Mouse (Mus musculus) MEL (cell line): ENCODE data around the gene Dusp27. TPM values are rescaled to one million over a fixed set of nuclear protein-coding genes. Genes with fewer than 3 reads are reported as not detected.

Experiments used
- DNase-seq: peaks from one replicate; pipeline ENCODE4 v3.0.0; 2011; ENCODE audit warnings: low read depth, low spot score
- H3K27ac ChIP-seq: 2 replicates; pipeline ENCODE4 v1.5.1; 2012; ENCODE audit warnings: low read depth, mild to moderate bottlenecking, control low read depth, low read length, moderate library complexity; ENCODE audit not compliant: control insufficient read depth
- H3K27me3 ChIP-seq, 2 experiments: fragments of 150-350 bp in 1 of 2; sonication (generic) in 1 of 2; 2 replicates each; pipeline ENCODE4 v1.6.1; 2012; ENCODE audit warnings: low read length in 2 of 2, mild to moderate bottlenecking in 2 of 2, improper control_type of control experiment in 1 of 2, moderate library complexity in 1 of 2; ENCODE audit not compliant: insufficient read depth in 2 of 2, control insufficient read depth in 1 of 2
- H3K36me3 ChIP-seq, 2 experiments: 2 replicates each; pipeline ENCODE4 v1.6.1; 2012 to 2014; ENCODE audit warnings: low read length in 2 of 2, improper control_type of control experiment in 1 of 2, inconsistent platforms in 1 of 2, mild to moderate bottlenecking in 1 of 2; ENCODE audit not compliant: insufficient read depth in 2 of 2, control insufficient read depth in 1 of 2
- H3K4me1 ChIP-seq, 2 experiments: fragments of 150-350 bp in 1 of 2; sonication (generic) in 1 of 2; 2 replicates each; pipeline ENCODE4 v1.6.1; 2012; ENCODE audit warnings: low read length in 2 of 2, improper control_type of control experiment in 1 of 2, mild to moderate bottlenecking in 1 of 2; ENCODE audit not compliant: insufficient read depth in 2 of 2, control insufficient read depth in 1 of 2
- H3K4me3 ChIP-seq, 2 experiments: fragments of 150-350 bp in 1 of 2; sonication (generic) in 1 of 2; 2 replicates each; pipeline ENCODE4 v1.5.1; 2012; ENCODE audit warnings: low read depth in 2 of 2, low read length in 2 of 2, mild to moderate bottlenecking in 2 of 2, moderate library complexity in 2 of 2, control low read depth in 1 of 2, improper control_type of control experiment in 1 of 2; ENCODE audit not compliant: control insufficient read depth in 1 of 2, insufficient read depth in 1 of 2
- H3K79me2 ChIP-seq: 2 replicates; pipeline ENCODE4 v1.6.1; 2012; ENCODE audit warnings: mild to moderate bottlenecking, low read length, moderate library complexity; ENCODE audit not compliant: control insufficient read depth, poor library complexity, insufficient read depth
- H3K9ac ChIP-seq: 2 replicates; pipeline ENCODE4 v1.6.1; 2012; ENCODE audit warnings: low read depth, mild to moderate bottlenecking, control low read depth, low read length, moderate library complexity; ENCODE audit not compliant: control insufficient read depth, poor library complexity, severe bottlenecking
- H3K9me3 ChIP-seq: fragments of 150-350 bp; sonication (generic); replicated peaks from 2 replicates; pipeline ENCODE4 v1.6.1; 2012; ENCODE audit warnings: mild to moderate bottlenecking, low read length, improper control_type of control experiment, moderate library complexity; ENCODE audit not compliant: insufficient read depth
- CHD1 ChIP-seq: IDR thresholded peaks from 2 replicates; pipeline ENCODE4 v1.6.1; 2012; ENCODE audit warnings: low read depth, mild to moderate bottlenecking, inconsistent platforms, low read length, improper control_type of control experiment
- CHD2 ChIP-seq: IDR thresholded peaks from 2 replicates; pipeline ENCODE4 v1.6.1; 2011; ENCODE audit warnings: low read length, improper control_type of control experiment
- CTCF ChIP-seq, 3 experiments: IDR thresholded peaks in 2 of 3; conservative IDR thresholded peaks in 1 of 3; 2 replicates each; pipeline ENCODE4 v1.5.1; 2011 to 2012; ENCODE audit warnings: low read length in 3 of 3, low read depth in 2 of 3, mild to moderate bottlenecking in 2 of 3, improper control_type of control experiment in 1 of 3, inconsistent platforms in 1 of 3, mixed read lengths in 1 of 3, moderate library complexity in 1 of 3; ENCODE audit not compliant: control insufficient read depth in 1 of 3, insufficient read depth in 1 of 3, poor library complexity in 1 of 3, severe bottlenecking in 1 of 3
- ELF1 ChIP-seq: IDR thresholded peaks from 2 replicates; pipeline ENCODE4 v1.6.1; 2014; ENCODE audit warnings: low read depth, mild to moderate bottlenecking, inconsistent platforms, low read length, improper control_type of control experiment, moderate library complexity
- EP300 ChIP-seq, 2 experiments: IDR thresholded peaks; 2 replicates each; pipeline ENCODE4 v1.6.1; 2011; ENCODE audit warnings: improper control_type of control experiment in 2 of 2, low read length in 2 of 2, low read depth in 1 of 2, mild to moderate bottlenecking in 1 of 2
- HCFC1 ChIP-seq: IDR thresholded peaks from 2 replicates; pipeline ENCODE4 v1.6.1; 2012; ENCODE audit warnings: low read depth, mild to moderate bottlenecking, inconsistent platforms, low read length, improper control_type of control experiment, moderate library complexity
- MAFK ChIP-seq: IDR thresholded peaks from 2 replicates; pipeline ENCODE4 v1.6.1; 2011; ENCODE audit warnings: low read depth, mild to moderate bottlenecking, low read length, improper control_type of control experiment, borderline replicate concordance
- MAZ ChIP-seq: IDR thresholded peaks from 2 replicates; pipeline ENCODE4 v1.6.1; 2012; ENCODE audit warnings: low read depth, mild to moderate bottlenecking, inconsistent platforms, low read length, improper control_type of control experiment
- MXI1 ChIP-seq: IDR thresholded peaks from 2 replicates; pipeline ENCODE4 v1.6.1; 2011; ENCODE audit warnings: mild to moderate bottlenecking, low read depth, low read length, improper control_type of control experiment
- POLR2A ChIP-seq, 2 experiments: IDR thresholded peaks; 2 replicates each; pipeline ENCODE4 v1.6.1; 2011 to 2012; ENCODE audit warnings: low read length in 2 of 2, mild to moderate bottlenecking in 2 of 2, control low read depth in 1 of 2, improper control_type of control experiment in 1 of 2, low read depth in 1 of 2, moderate library complexity in 1 of 2; ENCODE audit not compliant: control insufficient read depth in 1 of 2, insufficient read depth in 1 of 2, poor library complexity in 1 of 2
- POLR2AphosphoS5 ChIP-seq: IDR thresholded peaks from 2 replicates; pipeline ENCODE4 v1.6.1; 2012; ENCODE audit warnings: low read depth, borderline replicate concordance, mild to moderate bottlenecking, inconsistent platforms, low read length, moderate library complexity, mixed read lengths
- RAD21 ChIP-seq: IDR thresholded peaks from 2 replicates; pipeline ENCODE4 v1.6.1; 2011; ENCODE audit warnings: mild to moderate bottlenecking, low read depth, low read length, improper control_type of control experiment
- SMC3 ChIP-seq: IDR thresholded peaks from 2 replicates; pipeline ENCODE4 v1.6.1; 2011; ENCODE audit warnings: low read depth, low read length, improper control_type of control experiment
- TBP ChIP-seq: IDR thresholded peaks from 2 replicates; pipeline ENCODE4 v1.8.0; 2011; ENCODE audit warnings: low read depth, low read length, improper control_type of control experiment
- UBTF ChIP-seq: IDR thresholded peaks from 2 replicates; pipeline ENCODE4 v1.6.1; 2012; ENCODE audit warnings: low read depth, mild to moderate bottlenecking, inconsistent platforms, low read length, improper control_type of control experiment, moderate library complexity, borderline replicate concordance; ENCODE audit not compliant: insufficient read depth
- USF1 ChIP-seq: IDR thresholded peaks from 2 replicates; pipeline ENCODE4 v1.6.1; 2014; ENCODE audit warnings: low read depth, mild to moderate bottlenecking, inconsistent platforms, low read length, improper control_type of control experiment, moderate library complexity
- USF2 ChIP-seq, 2 experiments: IDR thresholded peaks; 2 replicates each; pipeline ENCODE4 v1.6.1; 2011 to 2012; ENCODE audit warnings: improper control_type of control experiment in 2 of 2, low read length in 2 of 2, borderline replicate concordance in 1 of 2, inconsistent platforms in 1 of 2, low read depth in 1 of 2, mild to moderate bottlenecking in 1 of 2; ENCODE audit not compliant: insufficient read depth in 1 of 2
- ZC3H11A ChIP-seq: IDR thresholded peaks from 2 replicates; pipeline ENCODE4 v1.6.1; 2012; ENCODE audit warnings: low read depth, mild to moderate bottlenecking, inconsistent platforms, low read length, improper control_type of control experiment
- ZKSCAN1 ChIP-seq: IDR thresholded peaks from 2 replicates; pipeline ENCODE4 v1.6.1; 2012; ENCODE audit warnings: low read depth, mild to moderate bottlenecking, inconsistent platforms, low read length, improper control_type of control experiment, moderate library complexity
- ZNF384 ChIP-seq: IDR thresholded peaks from 2 replicates; pipeline ENCODE4 v1.6.1; 2012; ENCODE audit warnings: low read depth, mild to moderate bottlenecking, inconsistent platforms, low read length, improper control_type of control experiment
- polyA plus RNA-seq, 2 experiments: library from polyadenylated mRNA; stranded (reverse) in 1 of 2; unstranded in 1 of 2; fragments of >175 nt in 1 of 2; fragments of >200 nt in 1 of 2; gene quantifications; 2 replicates each; pipeline versions ENCODE4 v1.2.1 to v1.2.4; 2012; ENCODE audit warnings: low replicate concordance in 2 of 2, low read depth in 1 of 2; ENCODE audit not compliant: insufficient read length in 2 of 2, insufficient read depth in 1 of 2, missing spikeins in 1 of 2
- total RNA-seq: library from RNA; depleted of rRNA; stranded (reverse); fragments of 300-350 nt; gene quantifications from 2 replicates; pipeline ENCODE4 v1.2.3, GENCODE M21; 2012

The Dusp27 gene
- total and polyA plus RNA-seq, 3 experiments = not detected

- H3K36me3 ChIP-seq = no peaks in the 10 kb centered on the region
- TF ChIP-seq CTCF (IDR thresholded peaks at IDR 0.05 in 2 of 3, conservative IDR thresholded peaks at IDR 0.05 in 1 of 3; ENCODE audit: control insufficient read depth in 1 of 3, insufficient read depth in 1 of 3, low read depth in 2 of 3, low read length in 3 of 3, poor library complexity in 1 of 3, severe bottlenecking in 1 of 3) (peak; percentile 84 to 87 (median 84)), MAFK (no peak), SMC3 (peak; percentile 78), RAD21 (peak; percentile 85), ZC3H11A (peak; percentile 57)
- DNase-seq = peak; percentile 62
- no peak overlapping the region for H3K9ac ChIP-seq
- H3K27ac ChIP-seq = no peak overlapping the region
- H3K79me2 ChIP-seq = no peaks in the 10 kb centered on the region
- peaks cover 0 to 1% of the 10 kb centered on the region in 2 experiments; a peak in 1 of 4 replicates for H3K27me3 ChIP-seq
- no peaks in the 10 kb centered on the region for H3K9me3 ChIP-seq
- H3K4me3 ChIP-seq = no peak overlapping the region
- H3K4me1 ChIP-seq = no peaks in the 10 kb centered on the region
These were observed 33.1 kb upstream of the Dusp27 start for GRCm38 (mm10) chr1:166160569-166161445.

- H3K27me3 ChIP-seq = peaks cover 0 to 1% of the 10 kb centered on the region in 2 experiments; a peak in 2 of 4 replicates
- no peaks in the 10 kb centered on the region for H3K9me3 ChIP-seq
These were observed 32.4 kb upstream of the Dusp27 start for GRCm38 (mm10) chr1:166160111-166160510.

DNA sequence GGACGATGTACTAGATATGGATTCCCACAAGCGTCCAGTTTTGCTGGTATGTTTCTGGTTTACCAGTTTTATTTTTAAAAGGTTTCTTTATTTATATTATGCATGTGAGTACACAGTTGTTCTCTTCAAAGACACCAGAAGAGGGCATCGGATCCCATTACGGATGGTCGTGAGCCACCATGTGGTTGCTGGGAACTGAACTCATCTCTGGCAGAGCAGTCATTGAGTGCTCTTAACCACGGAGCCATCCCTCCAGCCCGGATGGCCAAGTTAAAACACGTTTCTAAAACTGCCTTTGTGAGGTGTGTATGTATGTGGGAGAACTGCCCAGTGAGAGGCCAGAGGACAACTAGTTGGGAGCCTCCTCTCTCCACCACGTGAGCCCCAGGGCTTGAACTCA is 30.9 kb upstream of the Dusp27 start:
- no peaks in the 10 kb centered on the region for H3K36me3 ChIP-seq
- H3K9ac ChIP-seq = no peak overlapping the region
- H3K4me1 ChIP-seq = no peaks in the 10 kb centered on the region
- peak; percentile 58 for DNase-seq
- no peaks in the 10 kb centered on the region for H3K9me3 ChIP-seq
- H3K4me3 ChIP-seq = no peak overlapping the region
- H3K79me2 ChIP-seq = no peaks in the 10 kb centered on the region
- H3K27ac ChIP-seq = no peak overlapping the region
- H3K27me3 ChIP-seq = peaks cover 0 to 1% of the 10 kb centered on the region in 2 experiments; a peak in 2 of 4 replicates
- TF ChIP-seq CTCF (IDR thresholded peaks at IDR 0.05 in 2 of 3, conservative IDR thresholded peaks at IDR 0.05 in 1 of 3; ENCODE audit: control insufficient read depth in 1 of 3, insufficient read depth in 1 of 3, low read depth in 2 of 3, low read length in 3 of 3, poor library complexity in 1 of 3, severe bottlenecking in 1 of 3) = peak in 2 of 3 experiments; percentile 38 to 49; a peak in 4 of 6 replicates
- TF ChIP-seq ZKSCAN1 = no peak
- TF ChIP-seq USF1 = no peak
- peak; percentile 2 for TF ChIP-seq RAD21
- peak; percentile 37 for TF ChIP-seq SMC3
- no peak for TF ChIP-seq MAFK

More at GRCm38 (mm10) chr1:166160111-166160510, 32.4 kb upstream of the Dusp27 start:
- no peak overlapping the region for H3K27ac ChIP-seq
- H3K4me1 ChIP-seq = no peaks in the 10 kb centered on the region
- H3K79me2 ChIP-seq = no peaks in the 10 kb centered on the region
- no peaks in the 10 kb centered on the region for H3K36me3 ChIP-seq
- H3K9ac ChIP-seq = no peak overlapping the region
- no peak overlapping the region for H3K4me3 ChIP-seq
- TF ChIP-seq MAFK (no peak), TBP (no peak), POLR2A (IDR thresholded peaks at IDR 0.05; ENCODE audit: control insufficient read depth in 1 of 2, insufficient read depth in 1 of 2, low read depth in 1 of 2, low read length in 2 of 2, poor library complexity in 1 of 2) (no peak), MAZ (no peak), SMC3 (no peak), HCFC1 (no peak), ELF1 (no peak), RAD21 (no peak), CTCF (IDR thresholded peaks at IDR 0.05 in 2 of 3, conservative IDR thresholded peaks at IDR 0.05 in 1 of 3; ENCODE audit: control insufficient read depth in 1 of 3, insufficient read depth in 1 of 3, low read depth in 2 of 3, low read length in 3 of 3, poor library complexity in 1 of 3, severe bottlenecking in 1 of 3) (no peak), CHD1 (no peak), CHD2 (no peak), ZC3H11A (no peak), USF2 (IDR thresholded peaks at IDR 0.05; ENCODE audit: borderline replicate concordance in 1 of 2, insufficient read depth in 1 of 2, low read depth in 1 of 2, low read length in 2 of 2) (no peak), EP300 (IDR thresholded peaks at IDR 0.05; ENCODE audit: low read depth in 1 of 2, low read length in 2 of 2) (no peak), ZNF384 (no peak), ZKSCAN1 (no peak), MXI1 (no peak), UBTF (no peak), POLR2AphosphoS5 (no peak)
- DNase-seq = no peak
